Mouse (Mus musculus): ENCODE results near the gene B3galnt2. TPM values are rescaled to one million over a fixed set of nuclear protein-coding genes. Genes with fewer than 3 reads are reported as not detected.
"Not testable (repeated sequence)": the region's sequence is repeated elsewhere in the genome, so short reads cannot be mapped to it uniquely, and the experiment has no call there.

B3galnt2 gene
- polyA plus RNA-seq, 1 experiment from 2014 or later, result 17.1 TPM

DNA sequence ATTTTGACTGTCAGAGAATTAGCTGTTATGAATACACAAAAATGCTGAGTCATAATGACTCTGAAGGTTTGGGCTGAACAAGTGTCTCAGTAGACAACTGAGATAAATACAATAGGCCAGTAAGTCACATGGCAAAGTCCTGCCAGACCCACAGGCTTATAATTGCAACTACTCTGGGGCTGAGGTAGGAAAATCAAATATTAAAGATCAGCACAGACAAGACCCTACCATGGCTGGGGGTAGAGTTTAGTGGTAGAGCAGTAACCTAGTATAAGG is 79.7 kb downstream of the B3galnt2 start:
- H3K27me3 ChIP-seq (replicated peaks), result no peaks in the 10 kb centered on the region
- H3K4me2 ChIP-seq, result no peak overlapping the region
- no peaks in the 10 kb centered on the region for H3K9me3 ChIP-seq
- H3K4me1 ChIP-seq, result peaks cover 20% of the 10 kb centered on the region
- H3K27ac ChIP-seq (replicated peaks), result peak overlapping the region; percentile 36; the same call in 1 of the 2 replicates
- H3K4me3 ChIP-seq, result no peak overlapping the region
- peak; percentile 71 for ATAC-seq (ENCODE audit: extremely low read depth, insufficient number of reproducible peaks, low FRiP score, low TSS enrichment)
- peaks cover 5% of the 10 kb centered on the region for H3K36me3 ChIP-seq
- H3K9ac ChIP-seq, result no peak overlapping the region

DNA sequence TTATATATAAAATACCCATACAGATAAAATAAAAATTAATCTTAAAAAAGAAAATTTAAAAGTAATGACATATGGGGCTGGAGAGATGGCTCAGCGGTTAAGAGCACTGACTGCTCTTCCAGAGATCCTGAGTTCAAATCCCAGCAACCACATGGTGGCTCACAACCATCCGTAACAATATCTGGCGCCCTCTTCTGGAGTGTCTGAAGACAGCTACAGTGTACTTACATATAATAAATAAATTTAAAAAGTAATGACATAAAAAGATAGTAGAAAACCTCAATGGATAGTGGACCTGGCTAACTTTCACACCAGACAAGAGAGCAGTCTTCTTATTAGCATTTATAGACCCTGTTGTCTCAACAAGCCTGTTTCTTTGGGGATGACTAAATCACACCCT is 81.1 kb downstream of the B3galnt2 start:
- 85% methylated on average over 3 of the region's 3 CpGs for WGBS

DNA sequence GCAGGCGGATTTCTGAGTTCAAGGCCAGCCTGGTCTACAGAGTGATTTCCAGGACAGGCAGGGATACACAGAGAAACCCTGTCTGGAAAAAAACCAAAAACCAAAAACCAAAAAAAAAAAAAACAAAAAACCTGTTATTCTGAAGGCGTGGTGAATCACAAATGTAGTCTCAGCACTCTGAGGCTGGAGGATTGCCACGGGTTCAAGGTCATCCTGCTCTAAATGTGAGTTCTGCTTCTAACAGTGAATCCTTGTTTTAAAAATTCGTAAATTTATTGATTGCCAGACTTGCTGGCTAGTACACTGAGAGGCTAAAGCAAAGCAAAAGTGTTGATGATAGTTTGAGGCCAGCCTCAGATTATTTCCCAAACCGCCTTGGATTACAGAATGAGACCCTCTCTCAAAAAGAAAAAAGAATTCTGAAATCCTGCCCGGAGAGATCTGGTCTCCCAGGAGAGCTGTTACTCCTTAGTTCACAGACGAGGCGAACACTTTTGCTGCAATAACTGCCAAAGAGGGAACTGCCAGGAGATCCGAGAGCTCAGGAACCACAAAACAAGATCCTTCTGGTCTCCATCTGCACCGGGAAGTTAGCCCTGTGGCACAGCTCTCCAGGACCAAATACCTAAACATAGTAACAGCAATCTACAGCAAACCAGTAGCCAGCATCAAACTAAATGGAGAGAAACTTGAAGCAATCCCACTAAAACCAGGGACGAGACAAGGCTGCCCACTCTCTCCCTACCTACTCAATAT is 81.8 kb downstream of the B3galnt2 start:
- ATAC-seq (ENCODE audit: extremely low read depth, insufficient number of reproducible peaks, low FRiP score, low TSS enrichment), result no peak
- 91% methylated on average over 11 of the region's 11 CpGs for WGBS
- H3K27ac ChIP-seq (replicated peaks), result no peak overlapping the region

More for the DNA sequence above, 81.1 kb downstream of the B3galnt2 start:
- H3K4me3 ChIP-seq; H3K9me3 ChIP-seq; H3K36me3 ChIP-seq; H3K27ac ChIP-seq (replicated peaks); H3K9ac ChIP-seq; H3K27me3 ChIP-seq (replicated peaks); ATAC-seq (ENCODE audit: extremely low read depth, insufficient number of reproducible peaks, low FRiP score, low TSS enrichment); H3K4me2 ChIP-seq: not testable (repeated sequence)
- H3K4me1 ChIP-seq, result peaks cover 23% of the 10 kb centered on the region

DNA sequence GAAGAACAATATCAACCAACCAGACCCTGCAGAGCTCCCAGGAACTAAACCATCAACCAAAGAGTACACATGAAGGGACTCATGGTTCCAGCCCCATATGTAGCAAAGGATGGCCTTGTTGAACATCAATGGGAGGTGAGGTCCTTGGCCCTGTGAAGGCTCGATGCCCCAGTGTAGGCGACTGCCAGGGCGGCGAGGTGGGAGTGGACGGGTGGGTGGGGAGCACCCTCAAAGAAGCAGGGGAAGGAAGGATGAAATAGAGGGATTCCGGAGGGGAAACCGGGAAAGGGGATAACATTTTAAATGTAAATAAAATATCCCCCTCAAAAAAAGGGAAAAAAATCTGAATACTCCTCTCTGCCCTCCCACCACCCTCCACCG is 84.6 kb downstream of the B3galnt2 start:
- Histone ChIP-seq H3K36me3 (no peaks in the 10 kb centered on the region), H3K9me3 (no peaks in the 10 kb centered on the region), H3K4me3 (peak overlapping the region; percentile 82), H3K27ac (replicated peaks) (peak overlapping the region; percentile 97), H3K4me2 (peak overlapping the region; percentile 95), H3K27me3 (replicated peaks) (no peaks in the 10 kb centered on the region), H3K4me1 (peaks cover 29% of the 10 kb centered on the region), H3K9ac (peak overlapping the region; percentile 93)
- 0 out of 2 replicates have a peak, but pooled peaks have one; percentile 1 for ATAC-seq (ENCODE audit: extremely low read depth, insufficient number of reproducible peaks, low FRiP score, low TSS enrichment)
- 2% methylated on average over 8 of the region's 8 CpGs for WGBS

More for the DNA sequence above, 81.8 kb downstream of the B3galnt2 start:
- Histone ChIP-seq H3K9me3 (no peaks in the 10 kb centered on the region), H3K36me3 (no peaks in the 10 kb centered on the region), H3K4me2 (no peak overlapping the region), H3K4me1 (peaks cover 30% of the 10 kb centered on the region), H3K4me3 (no peak overlapping the region), H3K27me3 (replicated peaks) (no peaks in the 10 kb centered on the region), H3K9ac (no peak overlapping the region)

DNA sequence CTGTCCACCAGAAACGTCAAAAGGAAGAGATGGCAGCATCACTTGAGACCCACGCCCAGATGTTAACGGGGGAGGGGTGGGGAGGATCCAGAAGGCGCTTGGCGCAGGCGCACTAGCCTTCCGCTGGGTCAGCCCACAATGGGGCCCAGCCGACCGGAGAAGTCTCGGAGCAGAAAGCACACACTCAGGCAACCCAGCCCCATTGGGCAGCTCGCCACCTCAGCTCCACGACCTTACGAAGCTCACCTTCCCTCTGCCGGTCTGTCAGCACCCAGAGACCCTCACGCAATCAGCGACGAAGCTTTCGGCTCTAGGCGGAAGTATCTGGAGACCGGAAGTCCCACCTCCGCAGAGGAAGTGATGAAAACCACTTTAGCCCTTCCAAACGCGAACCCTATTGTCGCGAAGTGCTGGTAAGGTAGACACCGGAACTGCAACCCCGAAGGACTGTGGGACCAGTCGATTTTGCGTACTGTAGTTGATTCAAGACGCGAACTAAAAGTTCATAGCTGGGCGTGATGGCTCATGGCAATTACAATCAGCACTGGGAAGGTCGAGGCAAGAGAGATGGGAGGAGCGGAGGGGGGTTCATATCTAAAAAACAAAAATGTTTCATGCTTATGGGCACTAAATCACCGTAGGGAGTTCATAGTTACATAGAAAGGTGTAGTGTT is 85.2 kb downstream of the B3galnt2 start, which contains the start of gene Tbce:
Gene Tbce (minus strand): TSS at position 347 of the 674 bp plus-strand sequence.
- peaks cover 24% of the 10 kb centered on the region for H3K4me1 ChIP-seq
- under 1% methylated on average over 35 of the region's 35 CpGs for WGBS
- no peaks in the 10 kb centered on the region for H3K27me3 ChIP-seq (replicated peaks)
- no peaks in the 10 kb centered on the region for H3K36me3 ChIP-seq
- peak within 1 kb of the TSS; percentile 97 for H3K27ac ChIP-seq (replicated peaks)
- peak within 1 kb of the TSS; percentile 95 for H3K4me2 ChIP-seq
- peak within 1 kb of the TSS; percentile 82 for H3K4me3 ChIP-seq
- ATAC-seq (ENCODE audit: extremely low read depth, insufficient number of reproducible peaks, low FRiP score, low TSS enrichment), result peak; percentile 89
- H3K9me3 ChIP-seq, result no peaks in the 10 kb centered on the region
- H3K9ac ChIP-seq, result peak within 1 kb of the TSS; percentile 93

DNA sequence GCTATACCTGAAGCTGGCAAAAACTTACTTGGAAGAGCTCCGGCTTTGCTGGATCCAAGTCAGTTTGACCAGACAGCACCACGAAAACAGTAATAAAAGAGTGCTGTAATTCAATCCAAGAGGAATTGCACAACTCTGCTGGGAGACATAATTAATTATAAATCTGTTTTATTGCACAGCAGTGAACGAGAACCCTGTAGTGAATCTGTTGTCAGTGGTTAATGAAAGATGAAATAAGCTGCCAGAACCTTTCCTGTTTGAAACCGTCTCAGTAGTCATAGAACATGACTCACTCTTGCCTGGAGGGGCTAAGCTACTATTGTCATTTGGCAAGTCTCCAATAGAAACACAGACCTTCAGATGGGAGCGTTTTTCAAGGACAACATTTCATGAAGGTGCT is 85.9 kb downstream of the B3galnt2 start:
- ATAC-seq (ENCODE audit: extremely low read depth, insufficient number of reproducible peaks, low FRiP score, low TSS enrichment), result no peak
- Histone ChIP-seq H3K9ac (peak overlapping the region; percentile 93), H3K4me1 (peaks cover 19% of the 10 kb centered on the region), H3K36me3 (no peaks in the 10 kb centered on the region), H3K4me2 (peak overlapping the region; percentile 95), H3K27me3 (replicated peaks) (no peaks in the 10 kb centered on the region), H3K27ac (replicated peaks) (peak overlapping the region; percentile 97), H3K4me3 (peak overlapping the region; percentile 82), H3K9me3 (no peaks in the 10 kb centered on the region)
- 36% methylated on average over 5 of the region's 5 CpGs for WGBS

DNA sequence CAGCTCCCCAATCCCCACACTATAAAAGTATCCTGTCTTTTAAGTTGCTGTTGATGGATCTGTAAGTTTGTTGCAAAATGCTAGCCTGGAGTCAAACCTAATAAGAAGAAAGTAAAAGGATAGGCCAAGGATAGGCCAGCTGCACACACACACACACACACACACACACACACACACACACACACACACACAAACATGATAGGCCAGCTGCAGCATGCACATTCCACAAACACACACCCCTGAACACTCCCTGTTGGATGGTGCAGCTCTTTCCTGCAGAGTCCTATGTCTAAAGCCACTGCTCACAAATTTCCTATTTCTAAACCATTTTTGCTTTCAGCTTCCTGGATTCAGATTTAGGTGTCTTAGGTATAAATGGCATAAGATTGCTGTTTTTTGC is 89.6 kb downstream of the B3galnt2 start:
- no peaks in the 10 kb centered on the region for H3K9me3 ChIP-seq
- no peak for ATAC-seq (ENCODE audit: extremely low read depth, insufficient number of reproducible peaks, low FRiP score, low TSS enrichment)
- no peak overlapping the region for H3K4me2 ChIP-seq
- H3K4me1 ChIP-seq, result peaks cover 10% of the 10 kb centered on the region
- no peak overlapping the region for H3K27ac ChIP-seq (replicated peaks)
- H3K9ac ChIP-seq, result no peak overlapping the region
- H3K36me3 ChIP-seq, result peaks cover 27% of the 10 kb centered on the region
- no peak overlapping the region for H3K4me3 ChIP-seq
- H3K27me3 ChIP-seq (replicated peaks), result no peaks in the 10 kb centered on the region

DNA sequence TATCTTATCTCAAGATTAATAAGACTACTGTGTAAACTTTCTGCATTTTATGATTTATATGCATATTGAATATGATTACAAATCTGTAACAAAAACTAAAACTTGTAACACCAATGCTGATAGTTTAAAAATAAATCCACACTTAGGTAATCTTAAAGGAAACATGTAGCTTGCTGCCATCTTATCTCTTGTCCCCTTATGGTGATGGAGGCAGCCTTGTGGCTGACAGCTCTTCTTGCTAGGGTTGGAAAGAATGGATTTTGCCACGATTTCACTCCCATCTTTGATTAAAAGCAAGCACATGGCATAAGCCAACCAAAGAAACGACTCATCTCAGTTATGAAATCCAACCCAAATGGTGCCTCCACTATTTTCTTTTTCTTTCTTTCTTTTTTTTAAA is 90.3 kb downstream of the B3galnt2 start:
- no peak overlapping the region for H3K9ac ChIP-seq
- H3K27me3 ChIP-seq (replicated peaks), result no peaks in the 10 kb centered on the region
- peaks cover 10% of the 10 kb centered on the region for H3K4me1 ChIP-seq
- no peak overlapping the region for H3K27ac ChIP-seq (replicated peaks)
- no peak overlapping the region for H3K4me2 ChIP-seq
- no peak for ATAC-seq (ENCODE audit: extremely low read depth, insufficient number of reproducible peaks, low FRiP score, low TSS enrichment)
- no peaks in the 10 kb centered on the region for H3K9me3 ChIP-seq
- peaks cover 33% of the 10 kb centered on the region for H3K36me3 ChIP-seq
- no peak overlapping the region for H3K4me3 ChIP-seq
- WGBS, result 59% methylated on average over 2 of the region's 2 CpGs

Other genes starting within 250 kb of the B3galnt2 start
- 0.11 and 0.39 TPM in 2 replicates for gene Gng4, start 170.4 kb upstream of the B3galnt2 start, polyA plus RNA-seq (2015; fragmentation: Nextera tagmentation; extraction: Ambion mirVana)
- 34.5 and 37.6 TPM in 2 replicates for gene Tbce, start 85.2 kb downstream of the B3galnt2 start, polyA plus RNA-seq (2015; fragmentation: Nextera tagmentation; extraction: Ambion mirVana)
- 41.5 and 43.0 TPM in 2 replicates for gene Arid4b, start 108.8 kb downstream of the B3galnt2 start, polyA plus RNA-seq (2015; fragmentation: Nextera tagmentation; extraction: Ambion mirVana)
- gene Ggps1, start 109.0 kb downstream of the B3galnt2 start, polyA plus RNA-seq (2015; fragmentation: Nextera tagmentation; extraction: Ambion mirVana), result 40.9 and 41.0 TPM in 2 replicates